Mouse (Mus musculus) stomach, embryonic 15.5 days (tissue): ENCODE measurements at regions not wholly inside any gene's neighbourhood (a gene's known extent, or its start where the extent isn't known, plus 50 kb on each side); places are given as distances from the start of the nearest gene placed in this dataset.

ENCODE experiments used
- ATAC-seq: fragments of 200-750 bp; cut with Nextera tagmentation; 2 replicates; pipeline ENCODE4 v1.8.0; 2017; ENCODE audit warnings: low read depth, moderate number of reproducible peaks, moderate TSS enrichment; ENCODE audit not compliant: insufficient read depth, low FRiP score
- H3K27ac ChIP-seq: fragments of 300-500 bp; sonication (generic); 2 replicates; pipeline ENCODE4 v1.5.1; 2015; ENCODE audit warnings: mild to moderate bottlenecking, inconsistent platforms
- H3K27me3 ChIP-seq: fragments of 300-500 bp; sonication (generic); replicated peaks from 2 replicates; pipeline ENCODE4 v1.6.1; 2015; ENCODE audit warnings: inconsistent platforms
- H3K36me3 ChIP-seq: fragments of 300-500 bp; sonication (generic); 2 replicates; pipeline ENCODE4 v1.6.1; 2015; ENCODE audit warnings: inconsistent platforms
- H3K4me1 ChIP-seq: fragments of 300-500 bp; sonication (generic); 2 replicates; pipeline ENCODE4 v1.6.1; 2015; ENCODE audit warnings: inconsistent platforms
- H3K4me2 ChIP-seq: fragments of 300-500 bp; sonication (generic); 2 replicates; pipeline ENCODE4 v1.6.1; 2015; ENCODE audit warnings: mild to moderate bottlenecking, inconsistent platforms
- H3K4me3 ChIP-seq: fragments of 300-500 bp; sonication (generic); replicated peaks from 2 replicates; pipeline ENCODE4 v1.5.1; 2015; ENCODE audit warnings: inconsistent platforms
- H3K9ac ChIP-seq: fragments of 300-500 bp; sonication (generic); 2 replicates; pipeline ENCODE4 v1.6.1; 2015; ENCODE audit warnings: inconsistent platforms
- H3K9me3 ChIP-seq: fragments of 300-500 bp; sonication (generic); 2 replicates; pipeline ENCODE4 v1.6.1; 2016; ENCODE audit warnings: inconsistent platforms
- WGBS: fragments of 180-500 bp; shearing (Covaris S2); methylation state at CpG from one replicate; pipeline ENCODE4 v1.1.7; 2015; 5-methylcytosine and 5-hydroxymethylcytosine counted together

DNA sequence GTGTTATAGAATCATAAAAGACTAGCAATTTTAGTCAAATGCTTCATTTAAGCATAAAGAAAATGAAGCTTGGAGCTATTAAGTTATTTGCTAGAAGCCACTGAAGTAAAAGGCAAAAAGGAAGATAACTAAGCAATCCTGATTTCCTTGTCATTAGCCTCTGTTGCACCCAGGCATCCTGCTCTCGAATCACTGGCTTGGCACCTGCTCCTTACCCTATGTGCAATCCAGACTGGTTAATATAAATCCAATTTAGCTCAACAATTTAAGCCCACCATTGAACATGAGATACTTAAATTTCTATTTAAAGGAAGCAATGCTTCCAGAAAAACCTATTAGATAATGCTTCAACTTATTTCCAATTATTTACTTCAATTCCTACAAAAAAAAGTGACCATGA is 328.7 kb downstream of the Ptprc start:
- no peaks in the 10 kb centered on the region for H3K9me3 ChIP-seq
- WGBS: 60% methylated on average over 1 of the region's 1 CpGs

DNA sequence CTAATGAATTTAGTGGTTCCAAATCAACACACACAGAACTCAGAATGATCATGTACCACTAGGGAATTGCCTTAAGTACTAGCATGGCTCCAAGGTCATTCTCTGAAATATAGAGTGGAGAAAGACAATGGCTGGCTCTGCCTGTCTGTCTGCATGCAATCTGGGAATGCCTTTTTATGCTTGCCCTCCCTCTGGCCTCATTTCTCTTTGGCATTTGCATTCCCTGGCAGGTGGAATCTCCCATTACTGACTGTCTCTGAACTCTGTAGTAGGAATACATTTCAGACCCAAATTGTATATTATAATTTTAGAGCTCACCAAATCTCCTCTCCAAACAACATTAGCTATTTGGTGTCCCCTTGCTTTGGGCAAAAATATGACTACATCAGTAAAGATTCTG is 335.0 kb downstream of the Ptprc start:
- ATAC-seq: no peak
- Histone ChIP-seq H3K27me3 (no peaks in the 10 kb centered on the region), H3K27ac (no peak overlapping the region), H3K4me1 (no peaks in the 10 kb centered on the region), H3K36me3 (no peaks in the 10 kb centered on the region), H3K9me3 (no peaks in the 10 kb centered on the region), H3K4me2 (no peak overlapping the region), H3K9ac (no peak overlapping the region), H3K4me3 (no peak overlapping the region)

More for the DNA sequence above, 328.7 kb downstream of the Ptprc start:
- H3K4me2 ChIP-seq: no peak overlapping the region
- H3K36me3 ChIP-seq: no peaks in the 10 kb centered on the region
- no peak overlapping the region for H3K9ac ChIP-seq
- no peaks in the 10 kb centered on the region for H3K27me3 ChIP-seq
- no peak overlapping the region for H3K27ac ChIP-seq
- H3K4me3 ChIP-seq: no peak overlapping the region
- no peak for ATAC-seq
- H3K4me1 ChIP-seq: no peaks in the 10 kb centered on the region

DNA sequence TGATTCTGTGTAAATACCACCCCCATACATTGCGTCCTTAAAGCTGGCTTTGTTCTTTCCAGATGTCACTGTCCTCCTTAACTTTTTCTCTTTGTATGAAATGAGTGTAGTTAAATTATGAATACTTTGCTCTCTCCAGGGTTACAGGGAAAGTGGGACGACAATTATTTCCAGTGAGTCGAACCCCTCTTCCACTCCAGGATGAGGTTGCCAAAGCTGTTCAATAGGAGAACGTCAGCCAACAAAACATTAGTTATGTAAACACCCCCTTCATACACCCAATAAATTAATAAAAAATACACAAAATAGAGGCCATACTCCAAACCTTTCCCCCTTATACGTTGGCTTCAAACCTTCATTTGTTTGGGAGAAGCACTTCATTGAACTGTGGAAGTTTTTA is 335.8 kb downstream of the Ptprc start:
- H3K4me2 ChIP-seq: no peak overlapping the region
- no peaks in the 10 kb centered on the region for H3K27me3 ChIP-seq
- WGBS: 46% methylated on average over 5 of the region's 5 CpGs
- ATAC-seq: no peak
- no peak overlapping the region; the same call in 1 of the 2 replicates for H3K27ac ChIP-seq
- H3K9me3 ChIP-seq: no peaks in the 10 kb centered on the region
- H3K4me1 ChIP-seq: no peaks in the 10 kb centered on the region
- no peaks in the 10 kb centered on the region for H3K36me3 ChIP-seq
- H3K4me3 ChIP-seq: no peak overlapping the region
- no peak overlapping the region for H3K9ac ChIP-seq

DNA sequence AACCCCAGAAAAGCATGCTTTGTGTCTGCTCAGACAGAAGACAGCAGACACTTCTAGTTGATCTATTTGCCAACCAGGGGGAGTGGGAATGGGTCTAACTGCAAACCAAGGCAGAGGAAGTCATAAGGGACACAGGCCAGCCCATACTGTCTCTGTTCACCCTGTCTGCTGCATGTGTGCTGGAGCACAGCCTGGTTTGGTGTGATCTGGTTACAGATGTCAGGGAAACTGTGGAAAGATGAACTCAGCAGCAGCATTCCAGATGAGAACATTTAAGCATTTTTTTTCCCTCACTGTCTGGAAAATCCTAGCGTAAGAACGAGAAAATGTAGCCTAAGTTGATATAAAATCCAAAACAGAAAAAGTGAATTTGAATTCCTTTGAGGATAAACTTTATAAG is 336.2 kb downstream of the Ptprc start:
- Histone ChIP-seq H3K4me2 (no peak overlapping the region), H3K27ac (peak overlapping the region; percentile 0; the same call in 1 of the 2 replicates), H3K9ac (no peak overlapping the region), H3K27me3 (no peaks in the 10 kb centered on the region), H3K4me3 (no peak overlapping the region), H3K9me3 (no peaks in the 10 kb centered on the region), H3K4me1 (no peaks in the 10 kb centered on the region), H3K36me3 (no peaks in the 10 kb centered on the region)
- WGBS: 48% methylated on average over 2 of the region's 2 CpGs
- ATAC-seq: no peak

DNA sequence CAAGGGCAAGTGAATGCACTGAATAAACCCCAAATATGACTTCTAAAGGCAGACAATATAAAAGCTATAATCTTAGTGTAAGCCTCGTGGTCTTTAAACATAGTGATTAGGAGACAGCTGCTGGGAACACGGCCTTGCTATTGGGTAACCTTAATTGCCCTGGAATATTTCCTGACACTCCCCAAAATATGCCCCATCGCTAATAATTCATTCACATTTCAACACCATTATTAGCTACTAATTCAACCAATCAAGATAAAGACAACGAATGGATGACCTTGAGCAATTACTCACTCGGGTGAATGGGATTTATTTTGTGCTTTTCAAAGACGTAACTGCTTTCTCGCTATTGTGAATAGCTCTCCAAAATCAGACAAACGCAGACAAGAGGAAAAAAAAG is 337.2 kb downstream of the Ptprc start:
- Histone ChIP-seq H3K4me1 (no peaks in the 10 kb centered on the region), H3K9ac (no peak overlapping the region), H3K36me3 (no peaks in the 10 kb centered on the region), H3K9me3 (no peaks in the 10 kb centered on the region), H3K4me2 (no peak overlapping the region), H3K27ac (no peak overlapping the region), H3K4me3 (no peak overlapping the region), H3K27me3 (no peaks in the 10 kb centered on the region)
- WGBS: 51% methylated on average over 8 of the region's 8 CpGs
- ATAC-seq: no peak

DNA sequence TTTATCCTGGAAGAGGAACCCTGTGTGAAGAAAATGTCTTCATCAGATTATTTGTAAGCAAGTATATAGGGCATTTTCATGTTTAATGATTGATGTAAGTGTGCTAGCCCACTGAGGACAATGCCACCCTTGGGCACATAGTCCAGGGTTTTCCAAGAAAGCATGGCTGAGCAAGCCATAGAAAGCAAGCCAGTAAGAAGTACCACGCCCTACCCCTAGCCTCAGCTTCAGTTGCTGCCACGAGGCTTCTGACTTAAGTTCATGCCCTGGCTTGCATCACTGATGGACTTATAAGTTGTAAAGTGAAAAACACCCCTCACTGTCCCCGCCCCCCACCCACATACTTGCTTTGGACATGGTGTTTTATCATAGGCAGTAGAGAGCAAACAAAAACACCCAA is 342.0 kb downstream of the Ptprc start:
- Histone ChIP-seq H3K36me3 (no peaks in the 10 kb centered on the region), H3K4me3 (no peak overlapping the region), H3K27ac (no peak overlapping the region), H3K4me2 (no peak overlapping the region), H3K9ac (no peak overlapping the region), H3K9me3 (no peaks in the 10 kb centered on the region), H3K4me1 (no peaks in the 10 kb centered on the region), H3K27me3 (no peaks in the 10 kb centered on the region)
- 66% methylated on average over 3 of the region's 3 CpGs for WGBS
- no peak for ATAC-seq

DNA sequence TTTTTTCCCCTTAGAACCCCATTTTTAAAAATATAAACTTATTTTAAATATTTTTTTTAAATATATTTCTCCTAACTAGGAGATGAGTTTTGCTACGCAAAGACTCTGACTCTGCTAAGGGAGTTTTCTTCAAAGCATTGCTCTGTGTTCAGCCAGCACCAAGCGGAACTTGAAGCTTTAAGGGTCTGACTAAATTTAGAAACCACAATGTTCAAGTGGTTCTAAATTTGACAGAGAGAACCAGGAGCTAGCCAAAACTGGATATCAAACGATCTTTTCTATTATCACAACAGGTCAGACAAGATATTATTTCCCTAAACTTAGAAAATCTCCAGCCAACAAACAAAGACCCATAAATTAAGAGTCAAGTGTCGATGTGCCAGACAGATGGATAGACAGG is 344.2 kb downstream of the Ptprc start:
- Histone ChIP-seq H3K4me2 (no peak overlapping the region), H3K4me1 (no peaks in the 10 kb centered on the region), H3K9ac (no peak overlapping the region), H3K27ac (no peak overlapping the region), H3K9me3 (no peaks in the 10 kb centered on the region), H3K36me3 (no peaks in the 10 kb centered on the region), H3K27me3 (no peaks in the 10 kb centered on the region), H3K4me3 (no peak overlapping the region)
- WGBS: 53% methylated on average over 4 of the region's 4 CpGs
- no peak for ATAC-seq

DNA sequence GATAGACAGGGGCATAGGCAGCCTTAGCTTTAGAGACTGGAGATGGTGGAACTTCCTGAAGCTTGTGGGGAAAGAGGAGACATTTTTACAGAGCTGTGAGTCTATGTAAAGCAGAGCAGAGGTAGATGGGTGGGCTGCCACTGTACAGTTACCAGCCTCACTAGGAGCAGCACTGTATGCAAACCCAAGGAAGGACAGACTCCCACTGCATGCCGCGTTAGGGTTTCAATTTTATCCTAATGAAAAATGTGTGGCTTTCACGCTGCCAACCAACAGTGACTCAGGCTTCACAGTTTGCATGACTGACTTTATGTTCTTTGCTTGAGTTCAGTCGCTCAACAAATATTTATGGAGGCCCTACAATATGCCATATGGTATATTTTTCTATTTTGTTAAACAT is 348.1 kb downstream of the Ptprc start:
- H3K36me3 ChIP-seq: no peaks in the 10 kb centered on the region
- no peaks in the 10 kb centered on the region for H3K9me3 ChIP-seq
- no peak overlapping the region for H3K4me3 ChIP-seq
- WGBS: 54% methylated on average over 4 of the region's 4 CpGs
- no peak overlapping the region for H3K9ac ChIP-seq
- H3K4me1 ChIP-seq: no peaks in the 10 kb centered on the region
- ATAC-seq: no peak
- H3K4me2 ChIP-seq: no peak overlapping the region
- no peaks in the 10 kb centered on the region for H3K27me3 ChIP-seq
- H3K27ac ChIP-seq: no peak overlapping the region

DNA sequence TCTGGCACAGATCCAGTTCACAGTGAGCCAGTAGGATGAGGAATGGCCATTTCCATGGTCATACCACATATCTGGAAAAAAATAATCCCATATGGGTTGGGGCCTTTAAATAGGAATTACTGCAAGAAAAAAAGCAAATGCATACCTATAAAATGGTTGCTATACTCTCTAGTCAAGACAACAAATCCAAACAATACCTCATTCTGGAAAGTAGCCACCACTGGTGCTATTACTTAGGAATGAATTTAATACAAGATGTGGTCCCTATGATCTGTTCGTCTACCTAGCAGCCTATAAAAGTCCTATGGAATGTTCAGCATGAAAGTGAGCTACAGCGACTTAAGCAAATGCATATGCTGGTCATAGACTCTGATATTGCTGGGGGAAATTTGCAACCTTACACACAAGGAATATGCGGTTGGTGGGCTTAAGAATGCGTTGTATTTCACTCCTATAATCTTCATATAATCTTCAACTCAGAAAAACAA is 360.1 kb downstream of the Ptprc start:
- Histone ChIP-seq H3K27me3 (no peaks in the 10 kb centered on the region), H3K27ac (no peak overlapping the region), H3K4me1 (no peaks in the 10 kb centered on the region), H3K36me3 (no peaks in the 10 kb centered on the region), H3K4me3 (no peak overlapping the region), H3K9ac (no peak overlapping the region), H3K9me3 (no peaks in the 10 kb centered on the region), H3K4me2 (no peak overlapping the region)
- WGBS: 90% methylated on average over 4 of the region's 4 CpGs
- ATAC-seq: no peak

DNA sequence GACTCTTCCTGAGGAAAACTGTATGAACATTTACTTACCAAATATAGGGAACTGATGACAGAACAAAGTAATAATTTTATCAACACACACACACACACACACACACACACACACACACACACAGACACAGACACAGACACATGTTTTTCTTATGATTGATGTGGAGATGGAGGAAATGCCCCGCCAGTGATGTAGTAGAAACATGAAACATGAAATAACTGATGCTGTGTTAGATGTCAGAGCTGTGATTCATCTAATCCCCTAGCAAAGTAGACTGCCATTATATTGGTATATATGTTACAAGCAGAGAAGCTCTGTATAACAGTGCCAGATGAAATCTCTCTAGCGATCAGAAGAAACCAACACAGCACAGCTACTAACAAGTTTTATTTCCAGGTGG is 361.0 kb downstream of the Ptprc start:
- Histone ChIP-seq H3K4me1 (no peaks in the 10 kb centered on the region), H3K27ac (no peak overlapping the region), H3K9ac (no peak overlapping the region), H3K4me2 (no peak overlapping the region), H3K27me3 (no peaks in the 10 kb centered on the region), H3K9me3 (no peaks in the 10 kb centered on the region), H3K4me3 (no peak overlapping the region), H3K36me3 (no peaks in the 10 kb centered on the region)
- WGBS: 73% methylated on average over 2 of the region's 2 CpGs
- ATAC-seq: no peak

DNA sequence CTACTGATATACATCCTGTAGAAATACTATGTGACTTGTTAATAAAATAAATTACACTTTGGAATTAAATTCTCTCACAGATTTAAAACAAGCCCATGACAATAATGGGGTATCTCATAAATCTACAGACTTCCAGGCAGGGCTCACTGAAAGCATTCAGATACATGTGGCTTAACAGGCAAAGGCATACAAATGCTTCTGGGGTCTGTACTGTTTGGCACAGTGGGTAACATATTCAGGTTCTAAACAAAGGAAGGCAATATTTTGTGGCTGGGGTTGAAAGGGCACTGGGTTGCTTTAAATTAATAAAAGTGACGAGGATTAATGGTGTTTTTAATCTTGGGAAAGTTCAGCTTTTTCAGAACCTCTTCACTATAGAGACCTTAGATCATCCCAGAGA is 361.8 kb downstream of the Ptprc start:
- Histone ChIP-seq H3K4me3 (no peak overlapping the region), H3K27ac (no peak overlapping the region), H3K4me2 (no peak overlapping the region), H3K9ac (no peak overlapping the region), H3K4me1 (no peaks in the 10 kb centered on the region), H3K27me3 (no peaks in the 10 kb centered on the region), H3K36me3 (no peaks in the 10 kb centered on the region), H3K9me3 (no peaks in the 10 kb centered on the region)
- ATAC-seq: no peak
- 78% methylated on average over 1 of the region's 1 CpGs for WGBS

DNA sequence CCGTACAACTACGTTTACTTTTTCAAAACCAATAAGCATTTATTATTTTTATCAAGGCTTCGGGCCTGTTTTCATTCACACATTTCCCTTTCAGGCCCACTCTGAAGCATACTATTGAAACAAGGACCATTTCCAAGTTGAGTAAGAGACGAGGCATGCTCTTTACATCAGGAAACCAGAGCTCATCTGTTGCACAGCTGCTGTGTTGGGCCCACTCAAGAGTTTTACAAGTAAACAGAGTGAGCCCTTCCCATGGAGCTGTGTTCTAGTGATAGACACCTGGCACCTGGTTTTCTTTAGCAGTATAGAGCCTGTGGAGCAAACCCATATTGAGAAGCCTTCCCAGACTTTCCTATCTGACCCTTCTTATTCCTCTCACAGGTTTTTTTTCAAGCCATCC is 363.5 kb downstream of the Ptprc start:
- no peaks in the 10 kb centered on the region for H3K27me3 ChIP-seq
- H3K4me2 ChIP-seq: no peak overlapping the region
- H3K27ac ChIP-seq: no peak overlapping the region
- 61% methylated on average over 4 of the region's 4 CpGs for WGBS
- H3K4me1 ChIP-seq: no peaks in the 10 kb centered on the region
- no peaks in the 10 kb centered on the region for H3K9me3 ChIP-seq
- no peak for ATAC-seq
- no peak overlapping the region for H3K9ac ChIP-seq
- H3K4me3 ChIP-seq: no peak overlapping the region
- H3K36me3 ChIP-seq: no peaks in the 10 kb centered on the region

DNA sequence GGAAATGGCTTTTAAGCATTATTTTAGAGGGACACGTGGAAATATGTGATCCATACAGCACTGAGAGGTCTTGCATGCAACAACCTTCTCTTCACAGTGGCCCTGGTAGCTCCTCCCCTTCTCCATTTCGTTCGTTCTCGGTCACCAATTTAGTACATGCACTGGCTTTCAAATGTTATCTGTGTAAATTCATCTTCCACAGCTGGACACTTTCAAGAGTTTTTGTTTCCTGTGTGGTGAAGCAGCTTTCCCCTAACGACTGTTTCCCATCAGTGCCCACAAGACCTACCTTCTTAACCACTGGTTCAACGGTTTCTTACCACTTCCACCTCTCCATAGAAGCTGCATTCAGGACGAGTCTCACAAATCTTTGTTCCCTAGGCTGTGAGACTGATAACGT is 368.8 kb downstream of the Ptprc start:
- no peaks in the 10 kb centered on the region for H3K36me3 ChIP-seq
- no peak overlapping the region for H3K27ac ChIP-seq
- H3K9me3 ChIP-seq: no peaks in the 10 kb centered on the region
- WGBS: 50% methylated on average over 8 of the region's 8 CpGs
- H3K27me3 ChIP-seq: no peaks in the 10 kb centered on the region
- H3K4me2 ChIP-seq: no peak overlapping the region
- no peak overlapping the region for H3K9ac ChIP-seq
- ATAC-seq: no peak
- no peak overlapping the region for H3K4me3 ChIP-seq
- no peaks in the 10 kb centered on the region for H3K4me1 ChIP-seq
